In the genomic region with DNA sequence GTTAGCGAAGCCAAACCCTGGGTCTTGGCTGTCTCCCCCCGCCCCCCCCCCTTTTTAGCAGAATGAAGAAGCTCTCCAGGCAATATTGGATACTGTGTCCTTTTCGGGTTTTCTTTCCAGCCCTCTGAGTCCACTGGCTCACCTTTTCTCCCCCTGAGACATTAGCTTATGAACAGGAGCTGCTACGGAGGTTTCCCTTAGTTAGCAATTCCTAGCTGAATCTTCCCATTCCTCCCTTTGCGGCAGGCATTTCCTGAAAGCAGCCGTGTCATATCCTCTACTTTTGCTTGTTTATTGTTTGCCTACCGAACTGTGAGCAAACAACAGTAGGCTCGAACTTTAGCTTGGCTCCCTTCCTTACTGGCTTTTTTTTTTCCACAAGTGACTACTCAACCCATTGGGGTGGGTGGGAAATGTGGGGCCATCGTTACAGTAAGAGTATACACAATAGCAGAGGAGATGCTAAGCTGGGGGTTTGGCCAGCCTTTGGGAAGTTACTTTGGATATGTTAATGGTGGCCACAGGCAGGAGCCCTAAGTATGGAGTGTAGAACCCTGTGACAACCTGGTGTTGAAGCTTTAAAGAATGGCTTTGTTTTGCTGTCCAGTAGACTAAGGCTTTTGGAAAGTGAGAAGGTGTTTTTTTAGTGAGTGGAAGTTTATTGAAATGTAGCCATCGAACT, we compare ENCODE assay signal across 9 mouse cellular contexts. TPM values are rescaled to one million over a fixed set of nuclear protein-coding genes. Genes with fewer than 3 reads are reported as not detected.
DNase-seq lines count a peak whose midpoint lies in the region; ATAC-seq and TF ChIP-seq lines count a peak whose summit lies in the region.
"Had no signal": no experiment of that assay in that cellular context is flagged by ENCODE, and none has a peak within 500 bp of the region (broad histone marks: within the 10 kb centered on the region; RNA-seq: fewer than 3 reads in every experiment).

No protein-coding gene starts in this region.

- TF ChIP-seq CTCF in cortical plate, adult 2 months (IDR thresholded peaks at IDR 0.05; ENCODE audit: extremely low read depth, insufficient read depth, low read length): no peak
- no peak for TF ChIP-seq CTCF in hindbrain, postnatal 0 days (IDR thresholded peaks at IDR 0.05; ENCODE audit: low read depth)

- peak overlapping the region; percentile 87 for H3K9ac ChIP-seq in heart, embryonic 11.5 days (ENCODE audit: low read depth, low read length)
- H3K9ac ChIP-seq in hindbrain, postnatal 0 days (replicated peaks; ENCODE audit: low read length): peak overlapping the region; percentile 88
- H3K9ac ChIP-seq in midbrain, embryonic 13.5 days (replicated peaks): peak overlapping the region; percentile 93

- DNase-seq in heart, postnatal 4 days: no peak
- peak; percentile 28 for DNase-seq in hindbrain, postnatal 0 days (ENCODE audit: low spot score)
- no peak for DNase-seq in adrenal gland, adult 2 months
- no peak for DNase-seq in adrenal gland, postnatal 10 days

- H3K4me3 ChIP-seq in heart, embryonic 11.5 days (ENCODE audit: low read depth, low read length): peak overlapping the region; percentile 81
- peak overlapping the region; percentile 52 for H3K4me3 ChIP-seq in cortical plate, adult 2 months (ENCODE audit: insufficient read depth, low read length)
- peak overlapping the region; percentile 85 for H3K4me3 ChIP-seq in hindbrain, postnatal 0 days (ENCODE audit: low read length)
- H3K4me3 ChIP-seq in midbrain, embryonic 13.5 days (replicated peaks): peak overlapping the region; percentile 81

- no peaks in the 10 kb centered on the region for H3K27me3 ChIP-seq in heart, embryonic 11.5 days (ENCODE audit: control insufficient read depth, insufficient read depth, low read length)
- H3K27me3 ChIP-seq in hindbrain, postnatal 0 days (ENCODE audit: insufficient read depth, low read length): no peaks in the 10 kb centered on the region
- no peaks in the 10 kb centered on the region for H3K27me3 ChIP-seq in midbrain, embryonic 13.5 days
- H3K27me3 ChIP-seq: Patski had no signal

- peak overlapping the region; percentile 92 for H3K4me2 ChIP-seq in heart, embryonic 11.5 days
- H3K4me2 ChIP-seq in hindbrain, postnatal 0 days (ENCODE audit: low read depth, low read length): peak overlapping the region; percentile 93
- H3K4me2 ChIP-seq in midbrain, embryonic 13.5 days (replicated peaks): peak overlapping the region; percentile 83

- 7% methylated on average over 10 of the region's 10 CpGs for WGBS in heart, embryonic 11.5 days (ENCODE audit: insufficient replicate concordance)
- 3% methylated on average over 10 of the region's 10 CpGs for WGBS in hindbrain, postnatal 0 days
- WGBS in midbrain, embryonic 13.5 days: 1% methylated on average over 10 of the region's 10 CpGs

- H3K27ac ChIP-seq in heart, embryonic 11.5 days (ENCODE audit: low read depth, low read length): no peak overlapping the region
- H3K27ac ChIP-seq in cortical plate, adult 2 months (ENCODE audit: insufficient read depth, low read length): no peak overlapping the region
- H3K27ac ChIP-seq in hindbrain, postnatal 0 days: no peak overlapping the region
- no peak overlapping the region for H3K27ac ChIP-seq in midbrain, embryonic 13.5 days

- peaks cover 8% of the 10 kb centered on the region for H3K4me1 ChIP-seq in heart, embryonic 11.5 days (ENCODE audit: control insufficient read depth, insufficient read depth, low read length)
- no peaks in the 10 kb centered on the region; the same call in 1 of the 2 replicates for H3K4me1 ChIP-seq in cortical plate, adult 2 months (ENCODE audit: control insufficient read depth, insufficient read depth, low read length)
- H3K4me1 ChIP-seq in hindbrain, postnatal 0 days (ENCODE audit: insufficient read depth, low read length): peaks cover 6% of the 10 kb centered on the region
- peaks cover 35% of the 10 kb centered on the region for H3K4me1 ChIP-seq in midbrain, embryonic 13.5 days (replicated peaks)

- ATAC-seq in heart, embryonic 11.5 days (replicated peaks; ENCODE audit: insufficient number of reproducible peaks, low FRiP score, low TSS enrichment): no peak
- no peak for ATAC-seq in hindbrain, postnatal 0 days
- ATAC-seq in midbrain, embryonic 13.5 days: no peak
- no peak for ATAC-seq in CD4-positive, CD25-positive, alpha-beta regulatory T cell, adult 4 months
- ATAC-seq: Patski had no signal

- no peak for TF ChIP-seq POLR2A in cortical plate, adult 2 months (IDR thresholded peaks at IDR 0.05; ENCODE audit: extremely low read depth, insufficient read depth, low read length)

- H3K36me3 ChIP-seq in heart, embryonic 11.5 days (ENCODE audit: control insufficient read depth, insufficient read depth, low read length): no peaks in the 10 kb centered on the region
- H3K36me3 ChIP-seq in hindbrain, postnatal 0 days (ENCODE audit: insufficient read depth, low read length): no peaks in the 10 kb centered on the region
- H3K36me3 ChIP-seq in midbrain, embryonic 13.5 days: no peaks in the 10 kb centered on the region

- no peaks in the 10 kb centered on the region for H3K9me3 ChIP-seq in heart, embryonic 11.5 days (replicated peaks; ENCODE audit: control insufficient read depth, low read length)
- no peaks in the 10 kb centered on the region for H3K9me3 ChIP-seq in hindbrain, postnatal 0 days (ENCODE audit: low read length)
- H3K9me3 ChIP-seq in midbrain, embryonic 13.5 days: no peaks in the 10 kb centered on the region

RNA-seq across cellular contexts. Expression of gene Casp3, which starts 1.7 kb away (rescaled TPM):
- 49.2 and 59.2 TPM in 2 replicates for polyA plus RNA-seq in heart, embryonic 11.5 days (2014; fragmentation: Nextera tagmentation; extraction: Ambion mirVana)
- 10 to 100 TPM; 35.6 to 37.9 TPM for total RNA-seq in heart, postnatal 4 days (2021)
- polyA plus RNA-seq in cortical plate, adult 2 months (2012; rRNA removed): 11.6 and 11.9 TPM in 2 replicates
- total RNA-seq in hindbrain, postnatal 0 days (2014; rRNA removed): 87.8 and 92.0 TPM in 2 replicates
- 165 and 174 TPM in 2 replicates for polyA plus RNA-seq in hindbrain, postnatal 0 days (2015; fragmentation: Nextera tagmentation; extraction: Ambion mirVana)
- polyA plus RNA-seq in midbrain, embryonic 13.5 days (2015; fragmentation: Nextera tagmentation; extraction: Ambion mirVana): 204 and 216 TPM in 2 replicates
- total RNA-seq in adrenal gland, adult 2 months (2021): 10 to 100 TPM; 16.3 to 18.4 TPM
- 0.94 and 1.0 TPM in 2 replicates for polyA plus RNA-seq in adrenal gland, adult 2 months (2012; rRNA removed)
- total RNA-seq in adrenal gland, postnatal 10 days (2021): 10 to 100 TPM; 18.0 to 21.8 TPM
- polyA plus RNA-seq in CD4-positive, CD25-positive, alpha-beta regulatory T cell, adult 4 months (2017; shearing (Covaris generic)): 10 to 100 TPM; 50.3 to 69.1 TPM

RNA-seq across cellular contexts. Expression of gene Primpol, which starts 1.8 kb away (rescaled TPM):
- polyA plus RNA-seq in heart, embryonic 11.5 days (2014; fragmentation: Nextera tagmentation; extraction: Ambion mirVana): 9.7 and 10.8 TPM in 2 replicates
- total RNA-seq in heart, postnatal 4 days (2021): 1 to 10 TPM; 8.3 to 8.8 TPM
- 1.9 TPM in 2 replicates for polyA plus RNA-seq in cortical plate, adult 2 months (2012; rRNA removed)
- 2.8 and 4.0 TPM in 2 replicates for total RNA-seq in hindbrain, postnatal 0 days (2014; rRNA removed)
- 4.8 and 4.9 TPM in 2 replicates for polyA plus RNA-seq in hindbrain, postnatal 0 days (2015; fragmentation: Nextera tagmentation; extraction: Ambion mirVana)
- 9.2 and 9.3 TPM in 2 replicates for polyA plus RNA-seq in midbrain, embryonic 13.5 days (2015; fragmentation: Nextera tagmentation; extraction: Ambion mirVana)
- total RNA-seq in adrenal gland, adult 2 months (2021): 10 to 100 TPM; 12.2 to 16.7 TPM
- 0.52 and 0.68 TPM in 2 replicates for polyA plus RNA-seq in adrenal gland, adult 2 months (2012; rRNA removed)
- total RNA-seq in adrenal gland, postnatal 10 days (2021): 10 to 100 TPM; 12.0 to 17.4 TPM
- 10 to 100 TPM; 38.8 to 42.9 TPM for polyA plus RNA-seq in CD4-positive, CD25-positive, alpha-beta regulatory T cell, adult 4 months (2017; shearing (Covaris generic))
